Mouse (Mus musculus) gastrocnemius, postnatal 25 days (tissue): ENCODE results near the gene Supt7l. TPM values are rescaled to one million over a fixed set of nuclear protein-coding genes. Genes with fewer than 3 reads are reported as not detected.

Source experiments
- DNase-seq: peaks from one replicate; pipeline ENCODE4 v3.0.0; 2022
- total RNA-seq, 2 experiments: library from RNA; stranded (reverse); gene quantifications; 1 replicate in 1 of 2; 2 replicates in 1 of 2; pipeline ENCODE4 v1.2.3; 2021

Gene Supt7l
- total RNA-seq, 2 experiments from 2014 or later: 8.0 to 9.4 TPM

DNA sequence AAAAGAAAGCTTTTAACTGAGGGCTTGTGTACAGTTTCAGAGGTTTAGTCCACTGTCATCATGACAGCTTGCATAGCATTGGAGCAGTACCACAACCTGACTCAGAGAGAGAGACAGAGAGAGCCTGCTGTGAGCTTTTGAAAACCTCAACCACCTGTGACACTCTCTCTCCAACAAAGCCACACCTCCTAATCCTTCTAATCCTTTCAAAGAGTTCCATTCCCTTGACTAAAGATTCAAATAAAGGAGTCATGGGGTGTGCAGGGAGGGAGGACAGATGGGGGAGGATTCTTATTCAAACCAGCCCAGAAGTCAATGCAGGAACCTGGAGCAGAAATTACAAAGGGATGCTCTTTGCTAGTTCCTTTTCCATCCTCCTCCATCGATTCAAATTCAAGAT lies 35.6 kb downstream of the Supt7l start:
- no peak for DNase-seq

DNA sequence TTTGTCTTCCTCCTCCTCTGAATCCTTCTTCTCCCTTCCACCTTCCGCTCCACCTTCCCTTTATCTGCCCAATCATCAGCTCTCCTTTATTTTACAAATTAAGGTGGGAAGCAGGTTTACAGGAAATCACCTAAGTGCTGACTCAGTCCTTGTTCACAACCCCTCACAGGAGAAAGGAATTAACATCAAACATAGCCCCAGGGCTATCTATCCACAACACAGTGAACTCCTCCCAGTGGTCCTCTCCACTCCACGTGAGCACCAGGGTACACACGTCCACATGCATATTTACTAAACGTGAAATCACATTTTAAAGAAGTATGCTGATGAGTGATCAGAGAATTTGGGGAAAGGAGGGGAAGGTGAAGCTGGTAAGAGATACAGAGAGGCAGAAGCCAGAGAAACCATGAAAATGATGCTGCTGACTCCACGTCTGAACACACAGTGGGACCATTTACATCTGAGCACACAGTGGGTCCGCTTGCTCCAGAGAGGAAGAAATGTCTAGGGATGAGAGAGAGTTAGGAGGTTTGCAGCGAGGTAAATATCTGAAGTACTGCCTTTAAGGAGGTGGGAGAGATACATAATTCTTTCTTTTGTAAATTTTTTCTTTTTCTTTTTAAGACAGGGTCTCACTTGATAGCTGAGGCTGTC lies 38.4 kb downstream of the Supt7l start:
- DNase-seq: no peak

DNA sequence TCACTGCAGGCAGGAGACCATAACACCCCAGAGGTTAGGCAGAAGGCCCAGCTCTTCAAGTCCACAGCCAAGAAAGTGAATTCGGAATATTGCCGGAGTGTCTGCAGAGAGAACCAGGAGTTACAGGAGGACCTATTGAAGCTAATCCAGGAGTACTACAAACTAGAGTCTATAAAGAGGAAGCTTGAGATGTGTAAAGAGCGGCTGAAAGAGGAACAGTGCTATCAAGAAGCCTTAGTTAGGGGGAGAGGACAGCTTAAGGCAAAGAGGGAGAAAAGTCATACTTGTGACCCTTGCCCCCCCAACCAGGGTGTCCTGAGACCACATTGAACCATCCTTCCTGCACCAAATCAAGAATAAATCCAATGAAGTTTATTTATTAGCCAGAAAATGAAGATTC lies 39.7 kb downstream of the Supt7l start:
- no peak for DNase-seq

DNA sequence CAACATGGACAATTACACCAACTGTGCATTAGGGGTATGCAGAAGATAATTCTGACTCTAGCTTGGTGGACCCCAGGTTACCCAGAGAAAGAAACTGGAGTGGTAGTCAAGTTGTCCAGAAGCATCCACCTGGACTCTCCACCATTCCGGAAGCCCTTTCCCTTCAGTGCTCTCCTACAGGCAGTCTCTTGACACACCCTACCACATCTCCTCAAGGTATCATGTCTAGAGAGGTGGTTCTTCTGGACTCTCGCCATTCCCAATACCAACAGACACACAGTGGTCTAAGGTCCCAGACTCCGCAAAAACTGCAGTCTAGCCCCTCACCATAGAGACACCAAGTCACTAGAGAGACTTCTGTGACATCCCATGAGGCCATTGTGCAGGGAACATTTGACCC lies 42.2 kb downstream of the Supt7l start, which contains the start of gene 4930548H24Rik:
Gene 4930548H24Rik (plus strand): TSS at position 301 of the 400 bp plus-strand sequence.
- DNase-seq: no peak

DNA sequence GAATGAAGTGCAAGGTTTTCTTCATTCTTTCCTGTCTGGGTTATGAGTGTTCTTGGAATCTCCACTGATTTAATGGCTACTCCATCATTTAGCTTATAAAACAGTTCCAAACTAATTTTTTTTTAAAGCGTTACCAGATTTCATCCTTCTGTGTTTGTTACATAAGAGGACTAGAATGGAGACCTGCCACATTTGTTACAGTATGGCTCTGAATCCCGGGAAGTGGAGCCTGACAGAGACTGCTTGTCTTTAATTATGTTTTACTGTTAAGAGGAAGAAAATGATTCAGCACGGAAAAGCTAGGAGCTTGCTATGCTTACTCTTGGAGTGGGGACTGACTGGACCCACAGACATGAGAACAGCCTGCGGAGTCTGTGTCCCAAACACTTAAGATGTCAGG lies 47.1 kb downstream of the Supt7l start:
- DNase-seq: no peak

DNA sequence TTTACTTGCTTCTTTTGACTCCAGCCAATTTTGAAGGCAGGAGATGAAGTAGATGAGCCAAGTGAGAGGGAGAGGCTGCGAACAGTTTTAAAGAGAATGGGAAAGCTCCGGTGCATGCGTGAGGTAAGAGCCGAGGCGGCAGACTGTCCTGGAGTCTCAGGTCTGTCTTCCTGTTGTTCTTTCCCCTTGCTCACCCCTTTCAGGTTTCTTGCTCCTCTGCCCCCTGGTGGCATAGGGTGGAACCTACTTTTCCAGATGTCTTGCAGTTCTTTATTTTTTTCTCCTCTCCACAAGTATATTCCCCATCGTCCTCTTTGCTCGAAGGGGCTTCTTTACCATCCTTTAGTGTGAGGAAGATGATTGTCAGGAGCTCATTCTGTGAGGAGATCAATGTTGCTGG lies 57.3 kb downstream of the Supt7l start:
- no peak for DNase-seq

DNA sequence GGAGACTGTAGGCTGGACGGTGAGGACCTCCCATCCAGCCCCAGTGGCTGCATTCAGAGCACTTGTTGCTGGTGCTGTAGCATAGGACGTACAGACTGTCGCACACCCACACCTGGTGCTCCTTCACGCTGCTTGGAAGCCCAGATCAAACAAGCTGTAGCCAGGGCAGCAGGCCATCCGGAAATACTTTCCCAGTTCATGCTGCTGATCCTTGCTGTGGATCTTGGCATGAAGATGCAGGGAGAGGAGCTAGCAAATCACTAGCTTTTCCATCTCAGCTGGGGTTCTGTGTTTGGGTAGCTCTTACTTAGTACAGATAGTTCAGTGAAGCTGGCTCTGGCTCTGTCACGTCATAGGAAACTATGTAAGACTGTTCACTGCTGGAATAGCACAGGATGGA lies 57.9 kb downstream of the Supt7l start:
- DNase-seq: no peak

DNA sequence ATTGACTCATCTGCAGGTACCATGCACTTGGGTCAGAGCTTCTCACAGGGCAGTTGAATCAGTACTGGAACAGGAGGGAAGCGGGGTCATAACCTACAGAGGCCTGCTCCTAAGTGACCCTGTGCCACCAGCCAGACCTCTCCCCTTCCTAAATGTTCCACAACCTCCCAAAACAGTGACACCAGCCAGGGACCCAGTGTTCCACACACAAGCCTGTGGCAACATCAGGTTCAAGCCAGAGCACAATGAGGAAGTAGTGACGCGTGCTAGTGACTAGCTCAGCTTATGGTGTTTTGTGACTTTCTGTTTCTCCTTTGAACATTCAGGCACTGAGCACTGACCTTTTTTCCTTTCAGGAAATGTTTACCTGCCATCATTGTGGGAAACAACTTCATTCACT lies 59.8 kb downstream of the Supt7l start:
- DNase-seq: no peak

Other genes starting within 250 kb of the Supt7l start
- 10 to 100 TPM; 21.0 to 24.4 TPM for gene Ift172, start 236.7 kb downstream of the Supt7l start, total RNA-seq
- 1 to 10 TPM; 1.5 to 3.1 TPM for gene Fndc4, start 231.7 kb downstream of the Supt7l start, total RNA-seq
- gene Gckr, start 230.4 kb downstream of the Supt7l start, total RNA-seq: not detected
- gene Zfp512, start 75.4 kb downstream of the Supt7l start, total RNA-seq: 10 to 100 TPM in 1 of 2 experiments, 1 to 10 TPM in 1; 9.2 to 10.0 TPM
- gene 4930548H24Rik, start 42.1 kb downstream of the Supt7l start, total RNA-seq: not detected
- 10 to 100 TPM; 15.7 to 15.8 TPM for gene Gpn1, start 33.1 kb downstream of the Supt7l start, total RNA-seq
- gene Slc4a1ap, start 812 bp downstream of the Supt7l start, total RNA-seq: 10 to 100 TPM; 17.4 to 18.6 TPM
- 100 to 1,000 TPM; 244 to 251 TPM for gene Mrpl33, start 69.1 kb upstream of the Supt7l start, total RNA-seq
- 1 to 10 TPM; 2.3 to 2.8 TPM for gene Rbks, start 169.8 kb upstream of the Supt7l start, total RNA-seq
- 10 to 100 TPM; 22.8 to 23.8 TPM for gene Babam2, start 169.9 kb upstream of the Supt7l start, total RNA-seq